Mouse (Mus musculus) cerebellum, adult 2 months (tissue): Measurements from ENCODE around the gene Gorab.

ENCODE experiments used
- CTCF ChIP-seq: fragments of 200-500 bp; IDR thresholded peaks from 2 replicates; pipeline ENCODE4 v1.5.1; 2011; ENCODE audit warnings: low read depth, mild to moderate bottlenecking, control low read depth, low read length, moderate library complexity, borderline replicate concordance; ENCODE audit not compliant: insufficient read depth
- POLR2A ChIP-seq: fragments of 200-500 bp; IDR thresholded peaks from 2 replicates; pipeline ENCODE4 v1.6.1; 2011; ENCODE audit warnings: low read length, control low read depth, borderline replicate concordance; ENCODE audit not compliant: insufficient read depth

DNA sequence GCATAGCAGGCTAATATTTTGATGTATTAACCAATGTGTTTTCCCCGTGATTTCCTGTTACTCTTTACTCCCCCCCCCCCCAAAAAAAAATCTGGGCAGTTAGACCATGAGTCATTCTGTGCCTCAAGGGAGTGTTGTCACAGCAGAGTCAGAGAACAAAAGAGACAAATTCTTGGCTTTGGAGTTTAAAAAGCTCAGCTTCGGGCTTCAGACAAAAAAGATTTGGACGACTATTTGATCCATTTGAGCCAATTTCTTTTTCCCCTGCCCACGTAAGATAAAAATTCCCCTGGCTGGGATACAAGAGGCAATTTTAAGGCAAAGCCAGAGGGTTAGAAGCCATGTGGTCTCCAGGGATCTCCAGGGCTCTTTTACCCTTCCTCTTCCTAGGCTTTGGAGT, 23.4 kb downstream of the Gorab start:
- TF ChIP-seq CTCF (no peak), POLR2A (no peak)
